Mouse (Mus musculus) cerebellum, adult 11-12 months (tissue): Measurements from ENCODE around the gene Tctn1.

Experiments used
- DNase-seq: peaks from one replicate; pipeline ENCODE4 v3.0.0; 2022

Gene Tctn1

DNA sequence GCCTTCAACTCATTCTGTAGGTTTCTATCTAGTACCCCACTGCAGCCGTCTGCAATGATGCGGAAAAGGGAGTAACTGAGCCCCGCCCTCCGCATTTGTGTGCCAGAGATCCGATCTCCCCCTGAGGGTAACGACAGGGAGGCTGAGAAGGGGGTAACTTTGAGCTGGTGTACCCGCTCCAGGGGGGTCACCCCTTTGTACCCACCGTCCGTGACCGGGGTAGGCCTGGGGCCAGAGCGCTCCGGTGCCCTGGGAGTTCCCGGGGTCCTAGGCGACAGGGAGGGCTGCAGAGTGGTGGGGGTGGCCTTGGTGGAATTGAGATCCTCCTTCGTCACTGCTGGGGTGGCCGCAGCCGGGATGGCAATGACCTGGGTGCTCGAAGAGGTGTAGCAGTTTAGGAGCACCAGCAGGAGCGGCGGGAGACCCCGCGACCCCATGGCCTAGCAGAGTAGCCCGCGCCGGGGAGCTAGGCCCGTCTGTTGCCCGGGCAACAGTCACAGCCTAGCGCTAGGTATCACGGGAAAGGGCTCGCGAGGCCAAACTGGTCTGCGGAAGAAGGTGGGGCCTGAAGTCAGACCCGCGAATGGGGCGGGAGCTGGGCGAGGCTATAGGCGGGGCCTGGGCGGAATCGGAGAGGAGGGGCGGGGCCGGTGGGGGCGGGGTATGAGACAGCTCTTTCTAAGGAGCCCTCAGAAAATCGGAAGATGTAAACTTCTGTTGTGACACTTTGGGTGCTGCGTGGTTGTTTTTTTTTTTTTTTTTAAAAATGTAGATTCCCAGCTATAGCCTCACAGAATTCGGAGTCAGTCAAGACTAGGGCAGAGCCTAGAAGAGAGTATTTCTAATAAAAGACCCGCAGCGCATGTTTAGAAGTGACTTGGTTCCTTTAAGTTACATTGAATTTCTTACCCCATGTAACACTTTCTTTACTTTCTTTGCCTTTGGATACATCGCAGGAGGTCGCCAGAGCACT lies at the start of gene Tctn1:
TSS of gene Tctn1 (minus strand) at position 528 of the 973 bp plus-strand sequence.
- peak; percentile 87 for DNase-seq

DNA sequence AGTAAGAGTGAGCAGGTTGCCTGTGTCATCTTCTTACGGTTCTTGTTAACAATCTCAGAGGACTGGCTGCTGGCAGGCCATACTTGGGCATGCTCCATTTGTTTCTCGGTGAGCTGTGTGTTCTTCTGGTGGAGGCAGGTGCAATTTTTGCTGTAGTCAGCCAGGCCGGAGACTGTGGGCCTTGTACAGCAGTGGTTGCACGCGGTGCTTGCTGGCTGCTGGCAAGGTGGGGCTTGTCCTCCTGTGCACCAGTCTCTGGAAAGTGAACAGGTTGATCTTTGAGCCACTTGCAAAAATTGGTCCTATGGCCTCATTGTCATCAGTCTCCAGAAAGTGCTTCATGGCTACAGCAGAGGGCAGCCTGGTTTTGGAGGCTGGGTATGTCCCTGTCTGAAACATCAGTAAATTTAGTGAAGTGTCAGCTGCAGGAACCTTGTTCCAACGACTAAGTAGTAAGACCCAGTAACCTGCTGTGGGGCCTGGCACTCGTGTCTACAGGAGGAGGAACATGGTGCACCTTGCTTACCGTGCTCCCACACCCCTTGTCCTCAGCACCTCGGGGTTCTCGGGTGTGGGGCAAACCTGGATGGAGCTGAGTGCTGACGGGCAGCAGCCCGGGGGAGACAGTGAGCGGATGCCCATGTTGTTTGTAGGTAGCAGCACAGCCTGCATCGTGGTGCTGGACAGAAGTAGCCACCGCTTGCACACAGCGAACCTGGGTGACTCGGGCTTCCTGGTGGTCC lies 48.9 kb upstream of the Tctn1 start:
- no peak for DNase-seq

DNA sequence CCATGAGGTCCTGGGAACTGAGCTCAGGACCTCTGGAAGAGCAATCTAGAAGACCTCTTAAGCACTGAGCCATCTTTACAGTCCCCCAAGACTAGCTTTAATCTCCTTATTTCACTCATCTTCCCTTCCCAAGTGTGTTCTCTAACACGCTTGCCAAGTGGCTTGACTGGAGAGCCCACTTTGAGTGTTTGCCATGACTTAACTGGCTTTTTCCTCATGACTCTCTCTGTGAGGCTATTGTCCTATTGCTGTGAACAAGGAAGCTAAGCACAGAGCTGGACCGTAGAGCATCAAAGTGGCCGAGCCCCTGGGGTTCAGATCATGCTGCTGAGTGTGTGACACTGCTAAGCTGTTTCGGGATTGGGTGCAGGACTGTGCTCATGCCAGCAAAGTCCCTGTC lies 48.1 kb upstream of the Tctn1 start:
- no peak for DNase-seq

DNA sequence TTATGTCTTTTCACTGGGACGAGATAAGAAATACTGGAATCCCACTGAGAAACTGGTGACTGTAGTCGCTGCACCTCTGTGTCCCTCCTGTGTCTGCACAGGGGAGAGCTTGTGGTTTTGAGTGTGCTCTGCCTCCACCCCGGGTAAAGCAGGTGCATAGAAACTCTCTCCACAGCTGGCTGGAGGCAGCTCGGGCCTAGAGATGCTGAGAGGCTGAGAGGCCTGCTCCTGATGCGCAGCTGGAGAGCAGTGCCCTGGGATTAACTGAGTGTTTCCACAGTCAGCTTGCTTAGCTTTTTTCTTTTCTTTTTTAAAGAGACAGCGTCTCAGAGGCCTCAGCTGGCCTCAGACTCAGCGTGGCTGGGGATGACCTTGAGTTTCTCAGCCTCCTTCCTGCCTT lies 47.4 kb upstream of the Tctn1 start:
- no peak for DNase-seq

DNA sequence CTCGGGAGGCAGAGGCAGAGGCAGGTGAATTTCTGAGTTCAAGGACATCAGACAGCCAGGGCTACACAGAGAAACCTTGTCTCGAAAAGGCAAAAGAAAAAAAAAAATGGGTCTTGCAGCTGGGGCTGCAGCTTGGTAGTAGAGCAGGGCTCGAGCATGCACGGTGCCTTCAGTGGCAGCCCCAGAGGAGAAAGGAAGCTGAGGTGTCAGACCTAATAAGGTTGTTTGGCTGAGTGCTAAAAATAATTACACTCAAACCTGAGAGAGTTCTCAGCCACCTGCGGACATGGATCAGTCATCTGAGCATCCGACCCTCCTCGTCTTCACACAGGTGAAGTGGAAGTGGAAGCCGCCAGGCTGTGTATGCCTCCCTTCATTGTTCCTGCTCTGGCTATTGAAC lies 46.4 kb upstream of the Tctn1 start:
- no peak for DNase-seq

DNA sequence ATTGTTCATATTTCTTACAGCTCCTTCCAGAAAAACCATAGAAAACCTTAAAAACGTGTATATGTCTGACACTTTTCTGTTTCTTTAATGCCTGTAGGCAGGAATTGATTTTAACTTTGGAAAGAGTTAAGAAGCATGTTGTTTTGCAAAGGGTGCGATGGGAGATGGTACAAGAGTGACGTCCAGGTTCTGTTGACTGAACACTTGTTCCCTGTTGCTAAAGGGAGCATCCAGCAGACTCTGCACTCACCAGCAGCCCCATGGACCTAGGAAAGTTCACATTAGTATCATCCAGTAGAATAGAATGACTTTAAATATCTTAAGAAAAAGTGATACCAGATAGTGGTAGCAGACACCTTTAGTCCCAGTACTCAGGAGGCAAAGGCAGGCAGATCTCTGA lies 42.3 kb upstream of the Tctn1 start:
- DNase-seq, result no peak

DNA sequence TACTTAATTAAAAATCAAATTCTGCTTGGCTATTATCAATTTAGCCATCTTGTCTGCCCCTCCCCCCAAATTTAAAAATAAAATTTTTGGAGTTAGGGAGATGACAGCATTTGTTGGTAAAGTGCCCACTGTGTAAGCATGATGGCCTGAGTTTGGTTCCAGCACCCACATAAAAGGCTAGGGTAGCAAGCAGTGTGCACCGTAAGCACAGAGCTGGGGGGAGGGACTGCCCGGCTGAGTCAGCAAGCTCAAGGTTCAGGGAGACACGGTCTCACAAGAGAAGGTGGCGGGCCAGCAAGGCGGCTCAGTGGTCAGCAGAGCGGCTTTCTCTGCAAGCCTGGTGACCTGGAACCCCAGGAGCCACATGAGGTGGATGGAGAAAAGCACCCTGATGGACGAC lies 41.2 kb upstream of the Tctn1 start:
- no peak for DNase-seq

DNA sequence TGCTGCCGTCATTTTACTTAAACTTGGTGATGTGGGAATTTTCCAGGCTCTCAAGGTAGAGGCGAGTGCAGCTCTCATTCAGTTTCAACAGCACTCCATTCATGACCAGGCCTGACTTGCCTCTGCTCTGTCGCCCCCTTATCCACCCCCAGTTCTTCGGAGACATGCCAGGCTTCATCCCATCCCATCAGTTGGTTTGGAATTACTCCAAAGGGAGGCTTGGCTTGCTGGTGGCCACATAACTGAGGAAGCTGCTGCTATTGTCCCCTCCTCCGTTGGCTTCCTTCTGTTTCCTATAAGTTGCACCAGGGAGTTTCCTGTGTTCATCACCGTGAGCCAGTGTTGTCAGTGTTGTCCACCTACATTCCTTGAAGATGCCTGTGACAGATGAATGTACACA lies 40.3 kb upstream of the Tctn1 start:
- DNase-seq, result no peak

DNA sequence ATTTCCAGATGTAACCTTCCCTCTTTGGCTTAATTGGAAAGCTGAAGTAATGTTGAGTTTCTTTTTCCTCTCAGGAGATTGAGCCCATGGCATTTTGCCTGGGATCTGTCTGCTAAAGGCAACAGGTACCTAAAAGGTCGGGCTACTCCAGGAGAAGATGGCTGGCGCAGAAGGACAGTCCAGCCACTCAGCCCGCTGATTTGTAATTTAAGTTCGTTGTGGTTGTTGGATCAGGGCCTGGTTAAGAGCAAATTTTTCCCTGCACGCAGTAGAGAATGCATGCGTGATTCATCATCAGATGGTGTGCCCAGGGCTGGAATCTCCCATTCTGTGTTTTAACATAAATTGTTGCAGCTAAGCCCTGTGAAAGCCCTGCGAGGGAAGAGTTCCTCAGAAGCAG lies 39.7 kb upstream of the Tctn1 start:
- DNase-seq, result no peak

DNA sequence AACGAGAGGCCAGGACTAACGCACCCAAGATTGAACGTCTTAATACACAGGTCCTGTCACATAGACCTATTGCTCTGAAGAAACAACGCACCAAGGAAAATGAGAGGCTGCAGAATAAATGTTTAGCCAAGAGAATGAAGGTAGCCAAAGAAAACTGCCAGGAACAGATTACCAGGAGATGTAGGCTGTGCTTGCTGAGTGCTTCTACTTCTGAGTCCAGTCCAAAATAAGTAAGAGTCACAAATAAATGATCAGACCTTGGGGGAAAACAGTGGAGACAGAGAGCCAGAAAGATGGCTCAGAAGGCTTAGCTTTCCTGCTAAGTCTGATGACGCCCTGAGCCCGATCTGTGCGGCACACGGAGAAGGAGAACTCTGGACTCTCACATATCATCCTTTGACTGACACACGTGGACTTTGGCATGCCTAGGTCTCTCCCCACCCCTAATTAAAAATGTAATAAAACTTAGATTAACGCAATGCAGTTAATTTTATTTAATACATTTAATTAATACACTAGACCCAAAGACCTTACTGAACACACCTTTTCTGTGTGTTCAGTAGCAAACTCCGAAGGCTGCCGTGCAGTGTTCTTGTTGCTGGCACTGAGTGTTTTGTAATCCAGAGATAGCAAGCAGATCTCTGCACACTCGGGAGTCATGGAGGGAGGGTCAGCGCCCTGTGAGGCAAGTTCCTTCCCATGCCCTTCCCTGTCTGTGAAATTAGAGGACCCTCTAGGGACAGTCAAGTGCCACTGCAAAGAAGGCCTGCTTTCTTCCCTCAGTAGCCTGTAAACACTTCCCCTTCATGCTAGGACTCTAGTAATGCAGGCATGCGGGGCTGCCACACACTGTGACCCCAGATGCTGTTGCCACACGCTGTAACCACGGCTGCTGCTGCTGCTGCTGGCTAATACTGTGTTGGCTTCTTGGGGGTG lies 38.8 kb upstream of the Tctn1 start:
- DNase-seq, result no peak

DNA sequence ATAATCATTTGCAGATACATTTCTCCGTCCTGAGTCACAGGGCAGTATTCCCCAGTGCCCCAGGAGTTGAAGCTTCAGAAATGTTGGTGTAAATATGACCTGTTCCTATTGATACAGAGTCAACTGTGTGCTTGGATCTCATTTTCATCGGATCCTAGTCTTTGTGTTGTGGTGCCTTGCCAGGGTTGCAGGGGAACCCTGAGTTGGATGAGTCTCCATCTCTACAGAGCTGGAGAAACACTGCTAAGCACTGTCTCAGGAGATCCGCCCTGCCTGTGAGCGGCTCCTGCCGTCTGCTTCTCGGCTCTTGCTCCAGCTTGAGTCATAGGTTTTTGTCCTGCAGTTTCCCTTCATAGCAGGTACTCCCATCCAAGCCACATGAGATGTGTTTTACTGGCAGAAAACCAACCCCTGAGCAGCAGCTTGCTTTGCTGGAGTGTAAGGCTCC lies 35.8 kb upstream of the Tctn1 start:
- peak; percentile 66 for DNase-seq

DNA sequence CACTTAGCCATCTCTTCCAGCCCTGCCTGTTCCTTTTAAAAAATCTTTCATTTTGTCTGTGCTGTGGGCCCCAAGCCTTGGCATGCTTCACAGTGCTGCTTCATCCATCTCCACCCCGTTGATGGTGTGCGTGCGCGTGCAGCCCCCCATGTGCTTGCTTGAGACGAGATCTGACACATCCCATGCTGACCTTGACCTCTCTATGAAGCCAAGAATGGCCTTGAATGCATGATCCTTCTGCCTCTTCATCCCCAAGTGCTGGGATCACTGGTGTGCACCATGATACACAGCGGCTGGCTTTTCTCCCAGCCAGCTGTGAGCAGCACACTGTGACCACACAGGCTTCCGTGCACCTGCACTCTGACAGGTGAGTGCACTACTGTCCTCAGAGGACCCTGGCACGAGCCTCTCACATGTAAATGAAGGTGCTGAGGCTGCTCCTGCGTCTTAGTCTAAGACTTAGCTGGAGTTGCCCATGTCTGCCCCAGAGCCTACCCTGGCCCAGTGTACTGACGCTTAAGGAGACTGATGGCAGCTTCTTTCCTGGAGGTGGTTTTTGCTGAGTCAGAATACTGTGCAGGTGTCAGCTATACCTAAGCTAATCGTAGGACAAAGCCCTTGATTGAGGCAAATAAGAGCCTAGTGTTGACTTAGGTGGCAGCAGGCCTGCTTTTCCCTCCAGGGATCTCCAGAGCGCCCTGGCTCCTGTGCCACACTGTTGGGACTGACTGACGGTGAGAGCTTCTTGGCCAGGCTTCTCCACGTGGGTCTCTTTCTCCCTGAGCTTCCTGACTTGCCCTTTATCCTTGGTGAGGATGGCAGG lies 31.1 kb upstream of the Tctn1 start:
- no peak for DNase-seq

DNA sequence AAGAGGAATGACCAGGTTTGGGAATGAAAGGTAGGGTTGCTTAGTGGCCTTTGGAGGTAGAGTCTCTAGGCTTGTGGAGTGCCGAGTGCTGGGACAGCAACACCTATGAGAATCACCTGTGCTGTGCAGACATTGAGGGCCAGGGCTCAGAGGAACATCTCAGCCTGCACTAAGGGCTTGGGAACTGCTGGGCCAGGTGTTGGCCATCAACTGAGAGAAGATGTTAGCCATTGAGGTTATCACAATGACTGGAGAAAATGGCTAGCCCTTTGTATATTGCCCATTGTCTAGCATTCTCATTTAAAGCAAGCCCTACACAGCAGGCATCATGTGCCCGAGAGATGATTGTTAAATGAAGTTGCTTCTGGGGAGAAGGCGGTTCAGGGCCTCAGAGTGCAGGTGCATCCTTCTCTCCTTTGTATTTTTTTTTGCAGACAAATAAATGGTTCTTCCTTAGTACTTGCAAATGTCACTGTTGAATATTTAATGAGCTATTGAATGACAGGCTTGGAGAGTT lies 30.0 kb upstream of the Tctn1 start:
- DNase-seq, result no peak

DNA sequence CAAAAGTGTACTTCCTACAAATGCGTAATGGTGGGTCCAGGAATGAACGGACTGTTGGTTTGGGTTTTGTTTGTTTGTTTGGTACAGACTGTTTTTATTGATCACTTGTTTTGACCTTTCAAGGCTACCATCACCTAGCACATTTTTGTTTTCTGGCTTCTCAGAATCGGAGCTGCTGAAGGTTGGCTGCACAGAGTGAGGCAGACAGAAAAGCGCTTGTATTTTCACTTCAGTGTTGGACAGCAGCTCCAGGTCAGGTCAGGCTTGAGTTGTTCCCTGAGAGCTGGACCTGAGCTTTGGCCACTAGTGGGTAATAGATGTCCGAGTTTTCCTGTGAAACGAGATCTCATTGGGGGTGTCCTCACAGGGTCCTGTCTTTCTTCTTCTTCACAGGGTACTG lies 28.9 kb upstream of the Tctn1 start:
- DNase-seq, result no peak

DNA sequence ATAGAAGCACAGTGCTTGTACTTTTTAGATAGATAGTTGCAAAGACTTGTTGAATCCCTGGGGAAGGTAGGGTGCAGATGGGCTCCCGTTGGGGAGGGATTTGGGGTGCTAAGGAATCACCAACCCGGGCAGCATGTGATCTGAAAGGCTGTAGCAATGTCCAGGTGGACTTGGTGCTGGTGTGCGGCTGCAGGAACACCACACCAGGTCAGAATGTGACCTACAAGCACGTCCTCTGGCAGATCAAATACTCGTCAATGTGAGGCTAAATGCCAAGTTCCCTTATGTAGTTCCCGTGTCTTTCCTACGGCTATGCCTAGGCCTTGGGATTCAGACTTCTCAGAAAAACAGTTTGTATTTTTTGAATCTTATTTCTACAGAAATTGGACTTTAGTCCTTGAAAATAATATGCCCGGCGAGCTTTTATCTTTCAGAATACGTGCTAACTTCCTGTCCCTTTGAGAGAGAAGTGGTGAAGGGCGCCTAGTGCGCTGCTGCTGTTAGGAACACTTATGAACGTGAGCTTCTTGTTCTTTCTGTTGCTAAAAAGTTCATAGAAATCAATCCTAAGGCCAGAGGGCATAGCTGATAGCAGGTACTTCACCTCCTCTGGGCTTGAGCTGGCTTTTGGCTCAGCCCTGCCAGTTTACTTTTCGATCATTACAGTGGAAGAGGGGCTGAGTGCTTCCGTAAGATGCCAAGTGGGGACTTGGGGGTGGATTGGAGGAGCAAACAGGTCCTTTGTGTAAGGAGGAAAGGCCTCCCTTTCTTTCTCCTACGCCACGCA lies 27.5 kb upstream of the Tctn1 start:
- no peak for DNase-seq

DNA sequence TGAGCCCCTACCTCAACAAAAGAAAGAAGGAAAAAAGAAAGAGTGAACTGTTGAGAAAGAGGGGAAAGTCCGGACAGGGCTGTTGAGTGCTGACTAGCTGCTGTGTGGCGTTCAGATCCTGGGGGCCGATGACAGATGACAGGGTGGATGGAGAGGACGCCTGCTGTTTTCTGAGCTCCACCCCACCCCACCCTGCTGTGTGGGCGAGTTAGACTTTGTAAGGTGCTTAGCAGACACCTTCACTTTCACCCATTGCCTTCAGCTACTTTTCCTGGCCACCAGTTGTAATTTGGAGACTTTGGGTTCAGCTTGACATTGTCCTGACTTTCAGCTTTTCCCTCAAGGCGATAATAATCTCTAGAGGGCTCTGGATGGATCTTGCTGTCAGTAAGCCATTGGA lies 26.9 kb upstream of the Tctn1 start:
- DNase-seq, result no peak

DNA sequence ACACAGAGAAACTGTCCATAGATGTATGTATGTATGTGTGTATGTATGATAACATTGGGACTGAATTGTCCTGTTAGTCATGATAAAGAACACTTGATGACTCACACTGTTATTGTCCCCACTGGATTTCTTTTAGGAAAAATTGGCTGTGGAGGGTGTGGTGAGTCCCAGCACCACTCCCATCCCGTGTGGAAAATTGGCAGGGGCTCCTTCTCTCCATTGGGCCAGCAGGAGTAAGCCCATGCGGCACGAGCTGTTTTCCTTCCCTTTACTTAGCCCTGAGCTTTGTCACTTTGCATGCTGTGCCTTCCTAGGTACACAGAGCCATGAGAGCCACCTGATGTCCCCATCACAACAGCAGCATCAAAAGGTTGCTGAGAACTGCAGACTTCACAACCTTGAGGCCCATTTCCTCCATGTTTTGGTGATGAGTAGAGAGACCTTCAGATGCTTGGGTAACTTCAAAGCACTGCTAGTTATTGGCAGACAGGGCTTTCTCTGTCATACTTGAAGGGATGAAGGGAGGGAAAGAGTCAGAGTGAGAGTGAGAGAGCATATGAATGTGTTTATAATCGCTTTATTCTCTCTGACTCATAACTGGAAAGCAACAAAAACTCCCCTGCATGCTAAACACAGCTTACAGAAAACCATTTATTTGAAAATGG lies 24.0 kb upstream of the Tctn1 start:
- no peak for DNase-seq

DNA sequence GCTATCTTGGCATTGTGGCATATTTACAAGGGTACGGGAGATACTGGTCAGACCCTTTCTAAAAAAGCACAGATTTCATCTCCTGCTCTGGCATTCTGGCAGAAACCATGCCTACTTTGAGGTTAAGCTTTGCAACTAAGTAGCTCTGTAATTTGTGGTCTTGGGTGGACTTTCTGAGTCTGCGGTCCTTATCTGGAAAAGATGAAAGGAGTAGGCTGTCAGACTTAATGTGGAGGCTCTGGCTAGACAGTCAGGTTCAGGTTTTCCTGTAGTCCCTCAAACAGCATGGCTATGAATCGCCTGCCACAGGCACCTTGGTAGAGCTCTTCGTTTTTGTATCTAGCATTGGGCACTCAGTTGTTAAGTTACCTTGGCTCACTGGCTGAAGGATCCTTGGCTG lies 22.8 kb upstream of the Tctn1 start:
- no peak for DNase-seq

DNA sequence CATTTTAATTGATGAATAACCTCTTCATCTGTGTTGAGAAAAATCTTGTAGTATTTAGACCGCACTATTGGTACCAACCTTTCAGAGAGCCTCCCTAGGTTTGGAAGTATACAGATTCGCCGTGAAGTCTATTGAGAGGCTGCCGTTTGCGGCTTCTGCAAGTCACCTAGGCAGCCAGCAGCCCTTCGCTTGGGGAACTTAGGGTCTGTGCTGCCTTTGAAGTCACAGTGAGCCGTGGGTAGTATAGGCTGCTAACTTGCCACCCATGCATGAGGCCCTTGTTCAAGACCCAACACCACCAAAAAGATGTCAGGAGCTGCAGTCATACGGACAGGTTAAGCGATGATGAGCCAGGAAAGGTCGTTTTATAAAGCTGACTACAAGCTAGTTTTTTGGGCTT lies 21.9 kb upstream of the Tctn1 start:
- no peak for DNase-seq

DNA sequence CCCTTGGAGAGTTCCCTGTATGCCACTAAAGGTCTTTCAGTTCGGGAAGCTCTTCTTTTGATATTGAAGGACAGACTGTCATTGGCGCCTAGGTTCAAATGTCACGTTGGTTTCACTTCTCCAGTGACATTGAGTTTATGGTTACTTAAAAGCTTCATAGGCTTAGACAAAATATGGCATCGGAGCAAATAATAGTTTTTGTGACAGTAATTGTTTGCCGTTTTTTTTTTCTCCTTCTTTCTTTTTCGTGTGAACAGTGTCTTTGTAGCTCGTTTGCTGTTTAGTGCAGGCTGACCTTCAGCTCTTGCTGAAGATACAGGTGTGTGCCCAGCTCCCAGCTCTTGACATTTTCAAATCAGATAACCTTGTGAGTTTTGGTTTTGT lies 21.5 kb upstream of the Tctn1 start:
- DNase-seq, result no peak
